Mouse (Mus musculus): ENCODE measurements around the gene Mroh9. TPM values are rescaled to one million over a fixed set of nuclear protein-coding genes. Genes with fewer than 3 reads are reported as not detected.

Mroh9 gene
- polyA plus RNA-seq, 1 experiment from 2014 or later: not detected

DNA sequence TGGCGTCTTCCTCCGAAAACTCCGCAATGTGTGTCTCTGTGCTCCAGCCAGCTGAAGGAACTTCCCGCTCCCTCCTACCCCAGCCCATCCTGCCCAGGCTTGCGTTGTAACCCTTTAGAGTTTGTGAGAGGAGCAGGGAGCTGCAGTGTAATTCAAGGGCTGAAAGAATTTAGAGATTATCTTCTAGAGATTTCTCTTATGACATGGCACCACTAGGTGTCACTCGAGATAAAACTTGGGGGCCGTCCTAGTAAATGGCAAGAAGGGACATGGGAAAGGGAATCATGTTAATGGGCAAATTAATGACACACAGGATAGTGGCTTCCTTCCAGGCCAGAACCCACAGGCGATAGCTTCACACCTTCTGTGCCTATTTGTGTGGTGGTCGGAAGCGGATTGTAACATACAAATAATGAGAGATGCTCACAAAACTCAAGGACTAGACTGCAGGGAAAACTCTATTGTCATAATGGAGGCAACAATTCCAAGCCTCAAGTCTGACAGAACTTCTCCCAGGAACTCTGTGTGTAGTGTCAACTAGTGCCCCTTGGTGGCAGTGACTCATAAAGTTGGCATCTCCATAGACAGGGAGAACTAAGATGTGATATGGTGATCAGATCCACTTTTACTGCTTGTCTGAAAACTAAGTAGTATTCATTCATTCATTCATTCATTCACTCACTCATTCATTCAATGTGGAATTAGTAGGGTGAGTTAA, 6.1 kb upstream of the Mroh9 start:
- 54% methylated on average over 10 of the region's 10 CpGs for WGBS (ENCODE audit: insufficient replicate concordance)
- ATAC-seq (replicated peaks; ENCODE audit: insufficient number of reproducible peaks, low FRiP score, low TSS enrichment): no peak

DNA sequence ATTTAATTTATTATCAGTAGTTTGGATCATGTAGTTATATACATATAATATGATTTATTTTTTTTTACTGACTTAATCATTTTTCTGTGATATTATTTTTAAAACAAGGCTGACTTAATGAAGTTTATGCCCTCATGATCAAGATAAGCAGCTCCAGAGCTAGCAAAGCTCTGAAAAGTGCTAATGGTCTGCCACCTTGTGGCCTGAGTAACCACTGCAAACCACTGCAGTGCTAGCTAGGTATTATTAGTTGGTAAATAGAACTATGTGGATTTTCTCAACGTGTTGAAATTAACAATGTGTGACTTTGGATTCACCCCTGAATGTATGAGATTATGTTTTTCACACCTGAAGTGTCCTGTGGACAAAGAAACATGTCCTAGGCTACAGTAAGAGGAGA, 15.0 kb downstream of the Mroh9 start:
- H3K9ac ChIP-seq (ENCODE audit: low read depth, low read length): no peak overlapping the region
- H3K4me1 ChIP-seq (ENCODE audit: control insufficient read depth, insufficient read depth, low read length): no peaks in the 10 kb centered on the region
- H3K36me3 ChIP-seq (ENCODE audit: control insufficient read depth, insufficient read depth, low read length): no peaks in the 10 kb centered on the region
- 8% methylated on average over 1 of the region's 1 CpGs for WGBS (ENCODE audit: insufficient replicate concordance)
- no peaks in the 10 kb centered on the region for H3K9me3 ChIP-seq (replicated peaks; ENCODE audit: control insufficient read depth, low read length)
- no peak overlapping the region for H3K27ac ChIP-seq (ENCODE audit: low read depth, low read length)
- H3K4me3 ChIP-seq (ENCODE audit: low read depth, low read length): no peak overlapping the region
- no peak for ATAC-seq (replicated peaks; ENCODE audit: insufficient number of reproducible peaks, low FRiP score, low TSS enrichment)
- no peaks in the 10 kb centered on the region for H3K27me3 ChIP-seq (ENCODE audit: control insufficient read depth, insufficient read depth, low read length)
- no peak overlapping the region for H3K4me2 ChIP-seq

More for the DNA sequence above, 6.1 kb upstream of the Mroh9 start:
- H3K36me3 ChIP-seq (ENCODE audit: control insufficient read depth, insufficient read depth, low read length): no peaks in the 10 kb centered on the region
- H3K4me3 ChIP-seq (ENCODE audit: low read depth, low read length): no peak overlapping the region
- H3K9me3 ChIP-seq (replicated peaks; ENCODE audit: control insufficient read depth, low read length): no peaks in the 10 kb centered on the region
- H3K4me2 ChIP-seq: no peak overlapping the region
- H3K27ac ChIP-seq (ENCODE audit: low read depth, low read length): no peak overlapping the region
- no peak overlapping the region for H3K9ac ChIP-seq (ENCODE audit: low read depth, low read length)
- H3K27me3 ChIP-seq (ENCODE audit: control insufficient read depth, insufficient read depth, low read length): no peaks in the 10 kb centered on the region
- H3K4me1 ChIP-seq (ENCODE audit: control insufficient read depth, insufficient read depth, low read length): no peaks in the 10 kb centered on the region

DNA sequence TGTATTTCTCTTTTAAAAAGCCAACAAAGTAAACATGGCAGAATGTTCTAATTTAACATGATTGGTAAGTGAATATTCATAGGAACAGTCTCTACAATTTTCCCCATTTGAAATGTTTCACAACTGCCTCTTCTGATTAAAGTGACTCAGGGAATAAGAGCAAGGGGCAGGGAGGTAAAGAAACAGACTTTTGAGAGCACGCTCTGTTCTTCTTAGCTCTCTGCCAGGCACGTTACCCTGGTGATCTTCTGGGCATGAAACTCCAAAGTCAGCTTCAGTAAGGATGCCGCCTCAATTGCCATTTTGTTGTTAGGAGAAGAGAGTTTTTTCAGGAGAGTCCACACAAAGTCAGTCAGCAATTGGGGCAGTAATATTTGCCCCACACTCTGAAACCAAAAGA, 25.1 kb downstream of the Mroh9 start:
- ATAC-seq (replicated peaks; ENCODE audit: insufficient number of reproducible peaks, low FRiP score, low TSS enrichment): no peak
- H3K9me3 ChIP-seq (replicated peaks; ENCODE audit: control insufficient read depth, low read length): no peaks in the 10 kb centered on the region
- H3K36me3 ChIP-seq (ENCODE audit: control insufficient read depth, insufficient read depth, low read length): no peaks in the 10 kb centered on the region
- H3K4me1 ChIP-seq (ENCODE audit: control insufficient read depth, insufficient read depth, low read length): no peaks in the 10 kb centered on the region
- no peaks in the 10 kb centered on the region for H3K27me3 ChIP-seq (ENCODE audit: control insufficient read depth, insufficient read depth, low read length)
- 80% methylated on average over 3 of the region's 3 CpGs for WGBS (ENCODE audit: insufficient replicate concordance)
- H3K9ac ChIP-seq (ENCODE audit: low read depth, low read length): no peak overlapping the region
- H3K27ac ChIP-seq (ENCODE audit: low read depth, low read length): no peak overlapping the region
- no peak overlapping the region for H3K4me3 ChIP-seq (ENCODE audit: low read depth, low read length)
- H3K4me2 ChIP-seq: no peak overlapping the region

DNA sequence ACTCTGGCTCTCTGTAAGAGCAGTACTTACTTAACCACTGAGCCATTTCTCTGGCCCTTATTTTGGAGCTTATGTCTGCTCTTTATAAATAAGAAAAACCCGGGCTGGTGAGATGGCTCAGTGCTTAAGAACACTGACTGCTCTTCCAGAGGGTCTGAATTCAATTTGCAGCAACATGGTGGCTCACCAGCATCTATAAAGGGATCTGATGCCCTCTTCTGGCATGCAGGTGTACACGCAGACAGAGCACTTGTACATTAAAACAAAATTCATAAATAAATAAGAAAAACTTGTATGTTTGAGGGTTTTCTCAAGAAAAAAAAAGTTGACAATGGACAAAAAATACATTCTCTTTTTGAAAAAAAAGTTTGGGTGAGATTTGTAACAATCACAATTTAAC, 28.1 kb downstream of the Mroh9 start:
- ATAC-seq (replicated peaks; ENCODE audit: insufficient number of reproducible peaks, low FRiP score, low TSS enrichment): no peak
- Histone ChIP-seq H3K4me1 (ENCODE audit: control insufficient read depth, insufficient read depth, low read length) (no peaks in the 10 kb centered on the region), H3K4me3 (ENCODE audit: low read depth, low read length) (no peak overlapping the region), H3K36me3 (ENCODE audit: control insufficient read depth, insufficient read depth, low read length) (no peaks in the 10 kb centered on the region), H3K9me3 (replicated peaks; ENCODE audit: control insufficient read depth, low read length) (no peaks in the 10 kb centered on the region), H3K4me2 (no peak overlapping the region), H3K27me3 (ENCODE audit: control insufficient read depth, insufficient read depth, low read length) (no peaks in the 10 kb centered on the region), H3K9ac (ENCODE audit: low read depth, low read length) (no peak overlapping the region), H3K27ac (ENCODE audit: low read depth, low read length) (no peak overlapping the region)
- 44% methylated on average over 2 of the region's 2 CpGs for WGBS (ENCODE audit: insufficient replicate concordance)

DNA sequence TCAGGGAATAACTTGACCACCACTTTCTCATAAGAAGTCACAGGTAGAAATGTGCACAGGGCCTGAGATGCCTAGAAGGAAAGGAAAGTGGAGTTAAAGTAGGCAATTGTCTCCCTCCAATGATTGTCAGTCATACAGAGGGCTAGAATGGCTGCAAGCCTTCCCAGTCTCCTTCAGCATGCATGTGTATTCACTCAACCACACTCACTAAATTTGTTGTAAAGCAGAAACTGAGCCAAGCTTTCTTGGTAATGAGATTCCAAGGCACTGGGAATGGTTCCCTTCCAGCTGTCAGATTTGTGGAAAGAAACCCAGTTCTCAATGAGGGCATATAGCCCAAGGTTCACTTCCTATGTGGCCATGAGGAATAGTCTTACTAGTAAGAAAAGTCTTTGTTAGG, 29.8 kb downstream of the Mroh9 start:
- Histone ChIP-seq H3K9ac (ENCODE audit: low read depth, low read length) (no peak overlapping the region), H3K27ac (ENCODE audit: low read depth, low read length) (no peak overlapping the region), H3K4me2 (no peak overlapping the region), H3K36me3 (ENCODE audit: control insufficient read depth, insufficient read depth, low read length) (no peaks in the 10 kb centered on the region), H3K27me3 (ENCODE audit: control insufficient read depth, insufficient read depth, low read length) (no peaks in the 10 kb centered on the region), H3K9me3 (replicated peaks; ENCODE audit: control insufficient read depth, low read length) (no peaks in the 10 kb centered on the region), H3K4me3 (ENCODE audit: low read depth, low read length) (no peak overlapping the region), H3K4me1 (ENCODE audit: control insufficient read depth, insufficient read depth, low read length) (no peaks in the 10 kb centered on the region)
- ATAC-seq (replicated peaks; ENCODE audit: insufficient number of reproducible peaks, low FRiP score, low TSS enrichment): no peak

DNA sequence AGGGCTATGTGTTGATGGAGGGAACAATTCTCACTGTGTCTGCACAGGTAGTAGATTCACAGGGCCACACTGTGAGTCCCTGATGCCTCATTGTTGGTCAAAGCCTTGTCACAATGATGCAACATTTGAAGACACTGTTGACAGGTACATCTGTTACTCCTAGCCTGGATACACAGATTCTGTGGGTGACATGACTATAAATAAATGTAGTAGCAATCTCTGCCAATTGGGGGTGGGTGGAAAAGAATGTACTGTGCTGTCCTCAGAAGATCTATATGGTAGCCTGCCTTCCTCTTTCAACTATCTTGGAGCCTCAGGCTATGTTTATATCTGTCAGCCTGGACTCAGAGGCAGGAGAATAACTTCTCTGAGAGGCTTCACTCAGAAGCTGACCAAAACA, 62.4 kb downstream of the Mroh9 start:
- Histone ChIP-seq H3K27ac (ENCODE audit: low read depth, low read length) (no peak overlapping the region), H3K4me1 (ENCODE audit: control insufficient read depth, insufficient read depth, low read length) (no peaks in the 10 kb centered on the region), H3K4me3 (ENCODE audit: low read depth, low read length) (no peak overlapping the region), H3K9ac (ENCODE audit: low read depth, low read length) (no peak overlapping the region), H3K9me3 (replicated peaks; ENCODE audit: control insufficient read depth, low read length) (no peaks in the 10 kb centered on the region), H3K36me3 (ENCODE audit: control insufficient read depth, insufficient read depth, low read length) (no peaks in the 10 kb centered on the region), H3K4me2 (no peak overlapping the region), H3K27me3 (ENCODE audit: control insufficient read depth, insufficient read depth, low read length) (no peaks in the 10 kb centered on the region)
- no peak for ATAC-seq (replicated peaks; ENCODE audit: insufficient number of reproducible peaks, low FRiP score, low TSS enrichment)

DNA sequence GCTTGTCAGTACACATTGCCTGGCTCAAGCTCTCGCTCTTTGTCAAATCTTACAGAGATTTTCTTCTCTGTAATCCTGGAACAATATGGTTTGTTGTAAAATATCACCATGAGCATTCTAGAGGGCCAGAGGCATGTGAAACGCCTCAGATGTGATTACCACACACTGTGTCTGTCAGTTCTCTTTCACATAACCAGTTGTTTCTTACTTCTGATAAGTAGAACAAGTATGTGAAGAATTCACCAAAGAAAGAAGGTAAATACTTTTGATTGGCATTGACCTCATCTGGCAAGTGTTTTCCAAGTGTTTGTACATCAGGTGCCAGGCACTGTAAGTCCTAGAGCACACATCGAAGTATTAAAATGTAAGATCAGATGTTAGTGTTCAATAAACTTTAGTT, 76.2 kb downstream of the Mroh9 start:
- Histone ChIP-seq H3K9me3 (replicated peaks; ENCODE audit: control insufficient read depth, low read length) (no peaks in the 10 kb centered on the region), H3K27me3 (ENCODE audit: control insufficient read depth, insufficient read depth, low read length) (no peaks in the 10 kb centered on the region), H3K4me2 (no peak overlapping the region), H3K9ac (ENCODE audit: low read depth, low read length) (no peak overlapping the region), H3K27ac (ENCODE audit: low read depth, low read length) (no peak overlapping the region), H3K4me1 (ENCODE audit: control insufficient read depth, insufficient read depth, low read length) (no peaks in the 10 kb centered on the region), H3K36me3 (ENCODE audit: control insufficient read depth, insufficient read depth, low read length) (no peaks in the 10 kb centered on the region), H3K4me3 (ENCODE audit: low read depth, low read length) (no peak overlapping the region)
- ATAC-seq (replicated peaks; ENCODE audit: insufficient number of reproducible peaks, low FRiP score, low TSS enrichment): no peak
- 54% methylated on average over 3 of the region's 3 CpGs for WGBS (ENCODE audit: insufficient replicate concordance)

DNA sequence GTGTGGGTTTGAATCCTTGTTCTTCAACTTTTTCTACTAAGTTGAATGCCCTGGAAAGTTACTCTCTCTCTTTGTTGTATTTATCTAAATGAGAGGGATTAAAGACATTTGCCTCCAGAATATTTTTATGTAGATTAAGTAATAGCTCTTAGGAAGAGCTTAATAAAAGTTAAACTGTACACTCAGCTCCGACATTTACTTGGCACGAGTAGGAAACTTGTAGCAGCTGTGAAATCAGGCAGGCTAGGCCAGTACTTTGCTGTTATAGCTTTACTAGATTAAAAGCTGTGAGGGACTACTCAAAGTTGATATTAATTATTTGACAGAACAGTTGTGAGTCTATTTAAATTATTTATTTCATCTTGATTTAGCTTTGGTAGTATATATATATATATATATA, 82.0 kb downstream of the Mroh9 start:
- Histone ChIP-seq H3K4me2 (no peak overlapping the region), H3K36me3 (ENCODE audit: control insufficient read depth, insufficient read depth, low read length) (no peaks in the 10 kb centered on the region), H3K4me3 (ENCODE audit: low read depth, low read length) (no peak overlapping the region), H3K9ac (ENCODE audit: low read depth, low read length) (no peak overlapping the region), H3K4me1 (ENCODE audit: control insufficient read depth, insufficient read depth, low read length) (no peaks in the 10 kb centered on the region), H3K9me3 (replicated peaks; ENCODE audit: control insufficient read depth, low read length) (no peaks in the 10 kb centered on the region), H3K27ac (ENCODE audit: low read depth, low read length) (no peak overlapping the region), H3K27me3 (ENCODE audit: control insufficient read depth, insufficient read depth, low read length) (no peaks in the 10 kb centered on the region)
- WGBS (ENCODE audit: insufficient replicate concordance): 80% methylated on average over 2 of the region's 2 CpGs
- no peak for ATAC-seq (replicated peaks; ENCODE audit: insufficient number of reproducible peaks, low FRiP score, low TSS enrichment)

DNA sequence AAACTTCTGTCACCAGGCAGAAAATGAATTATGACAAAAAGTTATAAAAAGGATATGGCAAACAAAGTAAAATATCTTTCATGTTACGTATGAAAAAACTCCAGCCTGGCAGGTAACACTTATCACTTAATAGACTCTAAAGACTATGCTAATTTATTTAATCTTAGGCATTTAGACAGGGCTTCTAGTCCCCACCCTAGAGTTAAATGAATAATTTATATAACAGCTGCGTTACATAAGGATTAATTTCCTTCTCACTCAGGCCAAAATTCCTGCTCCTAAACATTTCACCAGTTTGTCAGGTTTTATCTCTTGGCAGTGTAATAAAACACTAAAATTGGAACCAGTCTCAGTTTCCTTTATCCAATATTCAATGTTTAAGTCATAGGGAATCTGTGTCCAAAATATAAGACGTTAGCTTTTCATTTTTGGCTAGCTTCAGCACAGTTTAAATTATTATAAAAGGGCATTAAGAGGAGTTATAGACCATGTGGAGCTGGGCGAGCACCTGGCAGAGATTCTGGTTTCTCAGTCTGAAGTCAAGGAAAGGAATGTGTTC, 84.1 kb downstream of the Mroh9 start:
- no peak overlapping the region for H3K27ac ChIP-seq (ENCODE audit: low read depth, low read length)
- H3K9me3 ChIP-seq (replicated peaks; ENCODE audit: control insufficient read depth, low read length): no peaks in the 10 kb centered on the region
- H3K4me2 ChIP-seq: no peak overlapping the region
- H3K4me1 ChIP-seq (ENCODE audit: control insufficient read depth, insufficient read depth, low read length): no peaks in the 10 kb centered on the region
- H3K9ac ChIP-seq (ENCODE audit: low read depth, low read length): no peak overlapping the region
- H3K36me3 ChIP-seq (ENCODE audit: control insufficient read depth, insufficient read depth, low read length): no peaks in the 10 kb centered on the region
- H3K27me3 ChIP-seq (ENCODE audit: control insufficient read depth, insufficient read depth, low read length): no peaks in the 10 kb centered on the region
- H3K4me3 ChIP-seq (ENCODE audit: low read depth, low read length): no peak overlapping the region
- ATAC-seq (replicated peaks; ENCODE audit: insufficient number of reproducible peaks, low FRiP score, low TSS enrichment): no peak
- 65% methylated on average over 4 of the region's 4 CpGs for WGBS (ENCODE audit: insufficient replicate concordance)
